Mouse (Mus musculus): ENCODE measurements around the gene Ddb1.

DNA sequence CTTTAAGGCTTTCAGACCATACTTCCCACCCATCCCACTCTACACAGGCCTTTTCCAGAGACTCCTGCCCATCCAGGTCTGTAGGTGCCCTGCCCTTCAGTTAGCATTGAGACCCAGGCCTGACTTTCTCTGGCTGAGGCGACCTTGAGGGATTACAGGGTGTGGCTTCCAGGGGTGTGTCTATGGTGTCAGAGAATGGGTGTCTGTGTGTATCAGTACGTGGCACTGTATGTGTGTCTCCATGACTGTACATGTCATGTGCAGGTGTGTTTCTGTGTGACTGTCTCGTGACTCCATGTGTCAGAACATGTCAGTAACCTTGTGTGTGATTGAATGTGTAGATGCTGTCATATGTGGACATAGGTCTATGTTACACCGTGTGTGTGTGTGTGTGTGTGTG, 66.2 kb downstream of the Ddb1 start:
- TF ChIP-seq CTCF (IDR thresholded peaks at IDR 0.05), result no peak
- TF ChIP-seq EP300 (IDR thresholded peaks at IDR 0.05; ENCODE audit: insufficient read depth, low read depth, low read length), result no peak
